In genomic region chr7:142282847-142283246, GRCm38 (mm10) we compare ENCODE assay signal across 27 mouse cellular contexts. TPM values are rescaled to one million over a fixed set of nuclear protein-coding genes. Genes with fewer than 3 reads are reported as not detected.
DNase-seq lines count a peak whose midpoint lies in the region; ATAC-seq lines count a peak whose summit lies in the region.
"Not testable (repeated sequence)": the region's sequence is repeated elsewhere in the genome, so short reads cannot be mapped to it uniquely, and the experiment has no call there.
"Had no signal": no experiment of that assay in that cellular context is flagged by ENCODE, and none has a peak within 500 bp of the region (broad histone marks: within the 10 kb centered on the region; RNA-seq: fewer than 3 reads in every experiment).

No protein-coding gene starts in this region.

- H3K4me3 ChIP-seq in embryonic facial prominence, embryonic 12.5 days; hindbrain, embryonic 12.5 days; limb, embryonic 12.5 days (replicated peaks); neural tube, embryonic 15.5 days (replicated peaks): not testable (repeated sequence)

- H3K4me1 ChIP-seq in embryonic facial prominence, embryonic 12.5 days; hindbrain, embryonic 12.5 days; limb, embryonic 12.5 days (replicated peaks): not testable (repeated sequence)
- peaks cover 20% of the 10 kb centered on the region for H3K4me1 ChIP-seq in neural tube, embryonic 15.5 days

- 20% methylated on average over 2 of the region's 2 CpGs for WGBS in embryonic facial prominence, embryonic 12.5 days
- 20% methylated on average over 2 of the region's 2 CpGs for WGBS in hindbrain, embryonic 12.5 days
- 22% methylated on average over 2 of the region's 2 CpGs for WGBS in limb, embryonic 12.5 days
- 33% methylated on average over 2 of the region's 2 CpGs for WGBS in neural tube, embryonic 15.5 days

- H3K9me3 ChIP-seq in embryonic facial prominence, embryonic 12.5 days; hindbrain, embryonic 12.5 days (replicated peaks); limb, embryonic 12.5 days; neural tube, embryonic 15.5 days (replicated peaks): not testable (repeated sequence)

- H3K4me2 ChIP-seq in embryonic facial prominence, embryonic 12.5 days (replicated peaks), result peak overlapping the region; percentile 59
- H3K4me2 ChIP-seq in hindbrain, embryonic 12.5 days (replicated peaks), result peak overlapping the region; percentile 83; the same call in 1 of the 2 replicates
- peak overlapping the region; percentile 70 for H3K4me2 ChIP-seq in limb, embryonic 12.5 days
- H3K4me2 ChIP-seq in neural tube, embryonic 15.5 days, result peak overlapping the region; percentile 77

- not testable (repeated sequence) for H3K27ac ChIP-seq in embryonic facial prominence, embryonic 12.5 days; hindbrain, embryonic 12.5 days; limb, embryonic 12.5 days; neural tube, embryonic 15.5 days (replicated peaks)

- not testable (repeated sequence) for ATAC-seq in embryonic facial prominence, embryonic 12.5 days (ENCODE audit: insufficient number of reproducible peaks, insufficient read depth, low FRiP score, low TSS enrichment); hindbrain, embryonic 12.5 days (ENCODE audit: low FRiP score); limb, embryonic 12.5 days (ENCODE audit: insufficient number of reproducible peaks, insufficient read depth, low FRiP score, low TSS enrichment, low read depth); neural tube, embryonic 15.5 days (ENCODE audit: low FRiP score)

- H3K27me3 ChIP-seq in embryonic facial prominence, embryonic 12.5 days, result 0 out of 2 replicates have a peak, but pooled peaks cover 12% of the 10 kb centered on the region
- peaks cover 19% of the 10 kb centered on the region for H3K27me3 ChIP-seq in hindbrain, embryonic 12.5 days
- H3K27me3 ChIP-seq in limb, embryonic 12.5 days, result peaks cover 32% of the 10 kb centered on the region
- peaks cover 10% of the 10 kb centered on the region for H3K27me3 ChIP-seq in neural tube, embryonic 15.5 days (replicated peaks)

- peak; percentile 9 for DNase-seq in adrenal gland, postnatal 25 days
- DNase-seq in kidney, adult 9 months, result peak; percentile 17
- DNase-seq in testis, postnatal 14 days (ENCODE audit: low spot score), result peak; percentile 73

- H3K36me3 ChIP-seq in embryonic facial prominence, embryonic 12.5 days; hindbrain, embryonic 12.5 days; limb, embryonic 12.5 days; neural tube, embryonic 15.5 days: not testable (repeated sequence)

- not testable (repeated sequence) for H3K9ac ChIP-seq in embryonic facial prominence, embryonic 12.5 days; hindbrain, embryonic 12.5 days; limb, embryonic 12.5 days (replicated peaks); neural tube, embryonic 15.5 days (replicated peaks)

RNA-seq across cellular contexts. Expression of gene Gm4559, which starts 8.7 kb away (rescaled TPM):
- not detected in 2 replicates for total RNA-seq in adrenal gland, postnatal 25 days (2021)
- polyA plus RNA-seq in embryonic facial prominence, embryonic 12.5 days (2016; fragmentation: Nextera tagmentation; extraction: Ambion mirVana), result not detected in 2 replicates
- not detected in 2 replicates for polyA plus RNA-seq in hindbrain, embryonic 12.5 days (2016; fragmentation: Nextera tagmentation; extraction: Ambion mirVana)
- polyA plus RNA-seq in limb, embryonic 12.5 days (2016; fragmentation: Nextera tagmentation; extraction: Ambion mirVana), result not detected in 2 replicates
- not detected in 2 replicates for polyA plus RNA-seq in neural tube, embryonic 15.5 days (2015; fragmentation: Nextera tagmentation; extraction: Ambion mirVana)
- total RNA-seq: gastrocnemius, adult 2 months; gastrocnemius, postnatal 4 days; heart, adult 8-10 months; heart, postnatal 14 days; layer of hippocampus, adult 18-20 months; layer of hippocampus, postnatal 14 days; left cerebral cortex, adult 8-10 months; left cerebral cortex, postnatal 4 days; liver, adult 2 months; megakaryocyte progenitor cell, adult 5-6 weeks; MEL; neutrophil, adult 5-6 weeks had no signal
- polyA plus RNA-seq: C2C12; cortical plate, adult 2 months; forebrain, embryonic 14.5 days; frontal cortex, adult 2 months; hindbrain, embryonic 11.5 days; liver, adult 2 months; liver, postnatal 0 days; midbrain, embryonic 11.5 days had no signal

RNA-seq across cellular contexts. Expression of gene Krtap5-1, which starts 14.1 kb away (rescaled TPM):
- total RNA-seq in adrenal gland, postnatal 25 days (2021), result not detected in 2 replicates
- not detected in 2 replicates for polyA plus RNA-seq in embryonic facial prominence, embryonic 12.5 days (2016; fragmentation: Nextera tagmentation; extraction: Ambion mirVana)
- polyA plus RNA-seq in hindbrain, embryonic 12.5 days (2016; fragmentation: Nextera tagmentation; extraction: Ambion mirVana), result not detected in 2 replicates
- polyA plus RNA-seq in limb, embryonic 12.5 days (2016; fragmentation: Nextera tagmentation; extraction: Ambion mirVana), result not detected in 2 replicates
- polyA plus RNA-seq in neural tube, embryonic 15.5 days (2015; fragmentation: Nextera tagmentation; extraction: Ambion mirVana), result not detected in 2 replicates
- total RNA-seq: gastrocnemius, adult 2 months; gastrocnemius, postnatal 4 days; heart, adult 8-10 months; heart, postnatal 14 days; layer of hippocampus, adult 18-20 months; layer of hippocampus, postnatal 14 days; left cerebral cortex, adult 8-10 months; left cerebral cortex, postnatal 4 days; liver, adult 2 months; megakaryocyte progenitor cell, adult 5-6 weeks; MEL; neutrophil, adult 5-6 weeks had no signal
- polyA plus RNA-seq: C2C12; cortical plate, adult 2 months; forebrain, embryonic 14.5 days; frontal cortex, adult 2 months; hindbrain, embryonic 11.5 days; liver, adult 2 months; liver, postnatal 0 days; midbrain, embryonic 11.5 days had no signal

RNA-seq across cellular contexts. Expression of gene Krtap5-4, which starts 20.5 kb away (rescaled TPM):
- total RNA-seq in adrenal gland, postnatal 25 days (2021), result not detected in 2 replicates
- polyA plus RNA-seq in embryonic facial prominence, embryonic 12.5 days (2016; fragmentation: Nextera tagmentation; extraction: Ambion mirVana), result not detected in 2 replicates
- not detected in 2 replicates for polyA plus RNA-seq in hindbrain, embryonic 12.5 days (2016; fragmentation: Nextera tagmentation; extraction: Ambion mirVana)
- not detected in 2 replicates for polyA plus RNA-seq in limb, embryonic 12.5 days (2016; fragmentation: Nextera tagmentation; extraction: Ambion mirVana)
- not detected in 2 replicates for polyA plus RNA-seq in neural tube, embryonic 15.5 days (2015; fragmentation: Nextera tagmentation; extraction: Ambion mirVana)
- total RNA-seq: gastrocnemius, adult 2 months; gastrocnemius, postnatal 4 days; heart, adult 8-10 months; heart, postnatal 14 days; layer of hippocampus, adult 18-20 months; layer of hippocampus, postnatal 14 days; left cerebral cortex, adult 8-10 months; left cerebral cortex, postnatal 4 days; liver, adult 2 months; megakaryocyte progenitor cell, adult 5-6 weeks; MEL; neutrophil, adult 5-6 weeks had no signal
- polyA plus RNA-seq: cortical plate, adult 2 months; forebrain, embryonic 14.5 days; frontal cortex, adult 2 months; hindbrain, embryonic 11.5 days; liver, adult 2 months; liver, postnatal 0 days; midbrain, embryonic 11.5 days had no signal

RNA-seq across cellular contexts. Expression of gene Gm2431, which starts 24.7 kb away (rescaled TPM):
- total RNA-seq in adrenal gland, postnatal 25 days (2021), result not detected in 2 replicates
- not detected in 2 replicates for polyA plus RNA-seq in embryonic facial prominence, embryonic 12.5 days (2016; fragmentation: Nextera tagmentation; extraction: Ambion mirVana)
- not detected in 2 replicates for polyA plus RNA-seq in hindbrain, embryonic 12.5 days (2016; fragmentation: Nextera tagmentation; extraction: Ambion mirVana)
- polyA plus RNA-seq in limb, embryonic 12.5 days (2016; fragmentation: Nextera tagmentation; extraction: Ambion mirVana), result not detected in 2 replicates
- not detected in 2 replicates for polyA plus RNA-seq in neural tube, embryonic 15.5 days (2015; fragmentation: Nextera tagmentation; extraction: Ambion mirVana)
- total RNA-seq: gastrocnemius, adult 2 months; gastrocnemius, postnatal 4 days; heart, adult 8-10 months; heart, postnatal 14 days; layer of hippocampus, adult 18-20 months; layer of hippocampus, postnatal 14 days; left cerebral cortex, adult 8-10 months; left cerebral cortex, postnatal 4 days; liver, adult 2 months; megakaryocyte progenitor cell, adult 5-6 weeks; MEL; neutrophil, adult 5-6 weeks had no signal
- polyA plus RNA-seq: C2C12; cortical plate, adult 2 months; embryonic facial prominence, embryonic 15.5 days; forebrain, embryonic 14.5 days; frontal cortex, adult 2 months; hindbrain, embryonic 11.5 days; liver, adult 2 months; liver, postnatal 0 days; midbrain, embryonic 11.5 days had no signal

RNA-seq across cellular contexts. Expression of gene Gm40460, which starts 42.0 kb away (rescaled TPM):
- not detected in 2 replicates for total RNA-seq in adrenal gland, postnatal 25 days (2021)
- polyA plus RNA-seq in embryonic facial prominence, embryonic 12.5 days (2016; fragmentation: Nextera tagmentation; extraction: Ambion mirVana), result not detected in 2 replicates
- polyA plus RNA-seq in hindbrain, embryonic 12.5 days (2016; fragmentation: Nextera tagmentation; extraction: Ambion mirVana), result not detected in 2 replicates
- not detected in 2 replicates for polyA plus RNA-seq in limb, embryonic 12.5 days (2016; fragmentation: Nextera tagmentation; extraction: Ambion mirVana)
- not detected in 2 replicates for polyA plus RNA-seq in neural tube, embryonic 15.5 days (2015; fragmentation: Nextera tagmentation; extraction: Ambion mirVana)
- total RNA-seq: gastrocnemius, adult 2 months; gastrocnemius, postnatal 4 days; heart, adult 8-10 months; heart, postnatal 14 days; layer of hippocampus, adult 18-20 months; layer of hippocampus, postnatal 14 days; left cerebral cortex, adult 8-10 months; left cerebral cortex, postnatal 4 days; liver, adult 2 months; megakaryocyte progenitor cell, adult 5-6 weeks; MEL; neutrophil, adult 5-6 weeks had no signal
- polyA plus RNA-seq: C2C12; cortical plate, adult 2 months; forebrain, embryonic 14.5 days; frontal cortex, adult 2 months; hindbrain, embryonic 11.5 days; liver, adult 2 months; liver, postnatal 0 days; midbrain, embryonic 11.5 days had no signal

Comparison
In these comparisons a context has a peak if more than half of its experiments do, and no peak if none do; other contexts are left out.
1. DNase-seq: peak in every context shown above with its lines; median percentile 73 in testis, postnatal 14 days; 17 in kidney, adult 9 months; 9 in adrenal gland, postnatal 25 days.